Comparison of ENCODE assay signal across 11 mouse cellular contexts in genomic region chr13:111210649-111211378, GRCm38 (mm10). TPM values are rescaled to one million over a fixed set of nuclear protein-coding genes. Genes with fewer than 3 reads are reported as not detected.
DNase-seq lines count a peak whose midpoint lies in the region; ATAC-seq and TF ChIP-seq lines count a peak whose summit lies in the region.
"Had no signal": no experiment of that assay in that cellular context is flagged by ENCODE, and none has a peak within 500 bp of the region (broad histone marks: within the 10 kb centered on the region; RNA-seq: fewer than 3 reads in every experiment).

No protein-coding gene starts in this region.

- no peaks in the 10 kb centered on the region for H3K9me3 ChIP-seq in hindbrain, embryonic 12.5 days (replicated peaks)
- no peaks in the 10 kb centered on the region for H3K9me3 ChIP-seq in hindbrain, embryonic 16.5 days (ENCODE audit: control insufficient read depth, low read length)
- no peaks in the 10 kb centered on the region for H3K9me3 ChIP-seq in kidney, postnatal 0 days (replicated peaks; ENCODE audit: low read length)
- H3K9me3 ChIP-seq: neural tube, embryonic 12.5 days had no signal

- no peaks in the 10 kb centered on the region for H3K4me1 ChIP-seq in hindbrain, embryonic 12.5 days
- H3K4me1 ChIP-seq in hindbrain, embryonic 16.5 days (ENCODE audit: control insufficient read depth, insufficient read depth, low read depth, low read length) = no peaks in the 10 kb centered on the region
- H3K4me1 ChIP-seq in kidney, postnatal 0 days (replicated peaks; ENCODE audit: insufficient read depth, low read length) = no peaks in the 10 kb centered on the region
- H3K4me1 ChIP-seq: neural tube, embryonic 12.5 days had no signal

- peak overlapping the region; percentile 60 for H3K27ac ChIP-seq in hindbrain, embryonic 12.5 days
- H3K27ac ChIP-seq in hindbrain, embryonic 16.5 days (ENCODE audit: low read depth, low read length) = no peak overlapping the region
- peak overlapping the region; percentile 33 for H3K27ac ChIP-seq in kidney, postnatal 0 days
- H3K27ac ChIP-seq: neural tube, embryonic 12.5 days had no signal

- H3K27me3 ChIP-seq in hindbrain, embryonic 12.5 days = no peaks in the 10 kb centered on the region
- H3K27me3 ChIP-seq in hindbrain, embryonic 16.5 days (replicated peaks; ENCODE audit: control insufficient read depth, insufficient read depth, low read length) = no peaks in the 10 kb centered on the region
- H3K27me3 ChIP-seq in kidney, postnatal 0 days (ENCODE audit: insufficient read depth, low read length) = no peaks in the 10 kb centered on the region
- H3K27me3 ChIP-seq: neural tube, embryonic 12.5 days had no signal

- ATAC-seq in hindbrain, embryonic 12.5 days (ENCODE audit: low FRiP score) = no peak
- ATAC-seq in hindbrain, embryonic 16.5 days = no peak
- ATAC-seq in kidney, postnatal 0 days (replicated peaks; ENCODE audit: low FRiP score, low read depth) = peak; percentile 36; the same call in 1 of the 2 replicates
- no peak for ATAC-seq in erythroblast, adult 5-6 weeks (replicated peaks; ENCODE audit: low FRiP score, poor library complexity, severe bottlenecking)

- TF ChIP-seq CTCF in kidney, postnatal 0 days (IDR thresholded peaks at IDR 0.05; ENCODE audit: low read depth) = no peak

- H3K4me3 ChIP-seq in hindbrain, embryonic 12.5 days = no peak overlapping the region
- no peak overlapping the region for H3K4me3 ChIP-seq in hindbrain, embryonic 16.5 days (ENCODE audit: low read length)
- H3K4me3 ChIP-seq in kidney, postnatal 0 days (replicated peaks; ENCODE audit: low read depth, low read length) = no peak overlapping the region
- H3K4me3 ChIP-seq: neural tube, embryonic 12.5 days had no signal

- DNase-seq in forelimb bud, embryonic 11.5 days (ENCODE audit: low read depth, low spot score) = peak; percentile 37
- DNase-seq in kidney, postnatal 0 days (ENCODE audit: low spot score) = peak; percentile 92
- peak; percentile 48 for DNase-seq in mesoderm, embryonic 11.5 days (ENCODE audit: low read depth, low spot score)
- no peak for DNase-seq in gastrocnemius, postnatal 25 days
- no peak for DNase-seq in right cerebral cortex, postnatal 36 days (ENCODE audit: low spot score in 2 of 2)
- DNase-seq: thymus, postnatal 25 days had no signal

- H3K9ac ChIP-seq in hindbrain, embryonic 12.5 days = no peak overlapping the region
- no peak overlapping the region for H3K9ac ChIP-seq in hindbrain, embryonic 16.5 days (ENCODE audit: low read depth, low read length)
- no peak overlapping the region for H3K9ac ChIP-seq in kidney, postnatal 0 days (ENCODE audit: low read depth, low read length)
- H3K9ac ChIP-seq: neural tube, embryonic 12.5 days had no signal

- no peaks in the 10 kb centered on the region for H3K36me3 ChIP-seq in hindbrain, embryonic 12.5 days
- no peaks in the 10 kb centered on the region for H3K36me3 ChIP-seq in hindbrain, embryonic 16.5 days (ENCODE audit: control insufficient read depth, insufficient read depth, low read length)
- H3K36me3 ChIP-seq in kidney, postnatal 0 days (ENCODE audit: insufficient read depth, low read length) = no peaks in the 10 kb centered on the region
- H3K36me3 ChIP-seq: neural tube, embryonic 12.5 days had no signal

- 53% methylated on average over 8 of the region's 8 CpGs for WGBS in hindbrain, embryonic 12.5 days
- 51% methylated on average over 8 of the region's 8 CpGs for WGBS in hindbrain, embryonic 16.5 days
- 9% methylated on average over 8 of the region's 8 CpGs for WGBS in kidney, postnatal 0 days

- H3K4me2 ChIP-seq in hindbrain, embryonic 12.5 days (replicated peaks) = no peak overlapping the region
- no peak overlapping the region for H3K4me2 ChIP-seq in hindbrain, embryonic 16.5 days (ENCODE audit: low read length)
- peak overlapping the region; percentile 16; the same call in 1 of the 2 replicates for H3K4me2 ChIP-seq in kidney, postnatal 0 days (ENCODE audit: low read length)
- H3K4me2 ChIP-seq: neural tube, embryonic 12.5 days had no signal

RNA-seq across cellular contexts. Expression of gene Actbl2, which starts 44.0 kb away (rescaled TPM):
- polyA plus RNA-seq in hindbrain, embryonic 12.5 days (2016; fragmentation: Nextera tagmentation; extraction: Ambion mirVana) = not detected in 2 replicates
- 0.05 TPM in 1 of 2 replicates, not detected in the other for polyA plus RNA-seq in hindbrain, embryonic 16.5 days (2015; fragmentation: Nextera tagmentation; extraction: Ambion mirVana)
- polyA plus RNA-seq in kidney, postnatal 0 days (2015; fragmentation: Nextera tagmentation; extraction: Ambion mirVana) = not detected in 2 replicates
- not detected for total RNA-seq in gastrocnemius, postnatal 25 days (2021)
- total RNA-seq in erythroblast, adult 5-6 weeks (2015; ENCODE audit: low replicate concordance) = not detected in 2 replicates
- 0.14 TPM in 1 of 2 replicates, not detected in the other for total RNA-seq in erythroblast, adult 5-6 weeks (2017; ENCODE audit: low replicate concordance)
- total RNA-seq: layer of hippocampus, postnatal 25 days had no signal
- polyA plus RNA-seq: neural tube, embryonic 12.5 days had no signal

Comparison
In these comparisons a context has a peak if more than half of its experiments do, and no peak if none do; other contexts are left out.
1. DNase-seq: peak in forelimb bud, embryonic 11.5 days (single experiment), kidney, postnatal 0 days (single experiment) and mesoderm, embryonic 11.5 days (single experiment); none in gastrocnemius, postnatal 25 days (single experiment) and right cerebral cortex, postnatal 36 days (0 of 2).